In the genomic region with DNA sequence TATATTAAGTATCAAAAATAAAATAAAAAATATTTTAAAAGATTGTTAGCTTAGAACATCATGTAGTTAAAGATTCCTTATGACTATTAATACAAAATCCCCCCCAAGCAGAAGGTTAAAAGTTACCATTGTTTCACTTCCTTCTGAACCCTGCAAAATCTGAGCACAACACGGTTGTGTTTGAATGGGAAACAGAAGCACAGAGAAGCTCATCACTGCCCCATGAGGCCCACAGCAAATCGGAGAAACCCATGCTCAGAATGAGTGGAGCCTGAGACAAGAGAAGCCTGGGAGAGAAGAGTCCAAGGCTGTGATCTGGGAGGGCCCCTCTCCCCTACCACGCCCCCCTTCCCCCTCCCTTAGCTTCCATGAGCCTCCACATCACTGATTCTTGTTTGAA, we compare ENCODE assay signal across 21 mouse cellular contexts. TPM values are rescaled to one million over a fixed set of nuclear protein-coding genes. Genes with fewer than 3 reads are reported as not detected.
DNase-seq lines count a peak whose midpoint lies in the region; ATAC-seq and TF ChIP-seq lines count a peak whose summit lies in the region.
"Had no signal": no experiment of that assay in that cellular context is flagged by ENCODE, and none has a peak within 500 bp of the region (broad histone marks: within the 10 kb centered on the region; RNA-seq: fewer than 3 reads in every experiment).

No protein-coding gene starts in this region.

- no peak overlapping the region for H3K9ac ChIP-seq in CH12.LX (ENCODE audit: insufficient read depth, low read depth)
- H3K9ac ChIP-seq in liver, embryonic 12.5 days, result no peak overlapping the region
- H3K9ac ChIP-seq: forebrain, postnatal 0 days; hindbrain, embryonic 13.5 days; intestine, embryonic 15.5 days had no signal

- H3K4me1 ChIP-seq in CH12.LX (ENCODE audit: control insufficient read depth in 1 of 2, insufficient read depth in 2 of 2), result peaks cover 17 to 40% of the 10 kb centered on the region in 2 experiments
- peaks cover 4% of the 10 kb centered on the region; the same call in 1 of the 2 replicates for H3K4me1 ChIP-seq in liver, embryonic 12.5 days
- H3K4me1 ChIP-seq: hindbrain, embryonic 13.5 days; intestine, embryonic 15.5 days had no signal

- dilution Hi-C loops in CH12.LX (cut with MboI; ENCODE audit: extremely low pct_ligation_motif_present, extremely low pct_unique_long_range_greater_than_20kb, low sequenced_read_pairs), result no loop called here

- peak; percentile 40; the same call in 1 of the 2 replicates for ATAC-seq in neutrophil, adult 5-6 weeks (ENCODE audit: extremely low read depth, insufficient number of reproducible peaks, low FRiP score, poor library complexity, severe bottlenecking)
- ATAC-seq in liver, embryonic 12.5 days, result no peak
- ATAC-seq: activated CD4-positive, CD25-positive, alpha-beta regulatory T cell, adult 4 months; forebrain, embryonic 14.5 days; forebrain, postnatal 0 days; hindbrain, embryonic 16.5 days; intestine, embryonic 15.5 days had no signal

- no peak overlapping the region for H3K4me3 ChIP-seq in CH12.LX (replicated peaks in 1 of 3; ENCODE audit: low read depth in 2 of 3, low read length in 2 of 3, poor library complexity in 1 of 3)
- H3K4me3 ChIP-seq in liver, embryonic 12.5 days, result no peak overlapping the region
- H3K4me3 ChIP-seq: hindbrain, embryonic 10.5 days; hindbrain, embryonic 13.5 days; intestine, embryonic 15.5 days had no signal

- DNase-seq in spleen, postnatal 36 days (ENCODE audit: low spot score in 2 of 2), result peak; percentile 33 to 46
- no peak for DNase-seq in spleen, adult 18-20 months
- peak; percentile 82 for DNase-seq in CH12.LX (ENCODE audit: extremely low read depth)
- no peak for DNase-seq in frontal cortex, postnatal 14 days (ENCODE audit: low spot score in 2 of 2)
- DNase-seq: adrenal gland, adult 8-10 months; adrenal gland, postnatal 25 days; cerebellum, adult 11-12 months; cerebellum, adult 8-10 months; cerebellum, postnatal 14 days; forebrain, postnatal 0 days; gastrocnemius, postnatal 25 days; heart, postnatal 36 days had no signal

- peaks cover 6 to 14% of the 10 kb centered on the region in 2 experiments for H3K36me3 ChIP-seq in CH12.LX (replicated peaks in 1 of 2; ENCODE audit: control insufficient read depth in 1 of 2, insufficient read depth in 1 of 2, low read length in 1 of 2)
- peaks cover 4% of the 10 kb centered on the region; the same call in 1 of the 2 replicates for H3K36me3 ChIP-seq in liver, embryonic 12.5 days
- H3K36me3 ChIP-seq: intestine, embryonic 15.5 days had no signal

- in situ Hi-C loops in CH12.LX (cut with MboI; ENCODE audit: low pct_ligation_motif_present, low pct_unique_long_range_greater_than_20kb, low sequenced_read_pairs), result no loop called here

- TF ChIP-seq POLR2A in CH12.LX (IDR thresholded peaks at IDR 0.05; ENCODE audit: low read depth, low read length), result no peak

- no peak overlapping the region for H3K27ac ChIP-seq in CH12.LX (ENCODE audit: insufficient read depth, low read depth)
- H3K27ac ChIP-seq in liver, embryonic 12.5 days, result no peak overlapping the region
- H3K27ac ChIP-seq: hindbrain, embryonic 10.5 days; hindbrain, embryonic 13.5 days; intestine, embryonic 15.5 days had no signal

- TF ChIP-seq RAD21 in CH12.LX (IDR thresholded peaks at IDR 0.05; ENCODE audit: low read depth, low read length), result peak; percentile 19

- H3K4me2 ChIP-seq in CH12.LX (ENCODE audit: insufficient read depth, low read depth, poor library complexity, severe bottlenecking), result no peak overlapping the region
- H3K4me2 ChIP-seq in liver, embryonic 12.5 days, result no peak overlapping the region
- H3K4me2 ChIP-seq: heart, embryonic 11.5 days; hindbrain, embryonic 13.5 days; intestine, embryonic 15.5 days had no signal

- no peaks in the 10 kb centered on the region for H3K79me2 ChIP-seq in CH12.LX (replicated peaks; ENCODE audit: control insufficient read depth, extremely low read depth, insufficient read depth, poor library complexity, severe bottlenecking)

- 59% methylated on average over 3 of the region's 3 CpGs for WGBS in liver, embryonic 12.5 days (ENCODE audit: insufficient replicate concordance)

- peak in 1 of 2 experiments; percentile 34; a peak in 2 of 4 replicates for TF ChIP-seq CTCF in CH12.LX (conservative IDR thresholded peaks at IDR 0.05 in 1 of 2, IDR thresholded peaks at IDR 0.05 in 1 of 2; ENCODE audit: low read depth in 2 of 2, low read length in 2 of 2)

- TF ChIP-seq EP300 in CH12.LX (IDR thresholded peaks at IDR 0.05; ENCODE audit: low read length), result no peak

- H3K9me3 ChIP-seq in CH12.LX (replicated peaks; ENCODE audit: low read length), result no peaks in the 10 kb centered on the region
- H3K9me3 ChIP-seq in liver, embryonic 12.5 days (replicated peaks), result no peaks in the 10 kb centered on the region
- H3K9me3 ChIP-seq: hindbrain, embryonic 10.5 days; hindbrain, embryonic 13.5 days; intestine, embryonic 15.5 days had no signal

- no peaks in the 10 kb centered on the region for H3K27me3 ChIP-seq in CH12.LX (replicated peaks)
- H3K27me3 ChIP-seq in liver, embryonic 12.5 days (replicated peaks), result no peaks in the 10 kb centered on the region
- H3K27me3 ChIP-seq: hindbrain, embryonic 13.5 days; intestine, embryonic 15.5 days had no signal

TF ChIP-seq in CH12.LX, 34 proteins besides CTCF, POLR2A, EP300 and RAD21:
- 0 out of 2 replicates have a peak, but pooled peaks have one; percentile 53 for TF ChIP-seq TBP (conservative IDR thresholded peaks at IDR 0.05; ENCODE audit: low read depth, low read length)
- no peak for TF ChIP-seq SMC3 (IDR thresholded peaks at IDR 0.05; ENCODE audit: low read depth, low read length)
TF ChIP-seq in CH12.LX: peak in this region for 1.

RNA-seq across cellular contexts. Expression of a gene that starts 13.0 kb away (rescaled TPM):
- not detected in 2 replicates for total RNA-seq in CH12.LX (2012; rRNA removed)
- not detected in 2 replicates for total RNA-seq in CH12.LX (2014; rRNA removed)
- not detected in 2 replicates for polyA plus RNA-seq in CH12.LX (2012; ENCODE audit: insufficient read length, low read depth)
- total RNA-seq in neutrophil, adult 5-6 weeks (2017), result 0.12 and 0.25 TPM in 2 replicates
- polyA plus RNA-seq in liver, embryonic 12.5 days (2016; fragmentation: Nextera tagmentation; extraction: Ambion mirVana), result 0.97 and 1.1 TPM in 2 replicates

RNA-seq across cellular contexts. Expression of a gene that starts 49.3 kb away (rescaled TPM):
- total RNA-seq in CH12.LX (2012; rRNA removed), result 8.8 and 9.2 TPM in 2 replicates
- total RNA-seq in CH12.LX (2014; rRNA removed), result 7.8 and 10.4 TPM in 2 replicates
- polyA plus RNA-seq in CH12.LX (2012; ENCODE audit: insufficient read length, low read depth), result 6.9 and 7.5 TPM in 2 replicates
- 10.5 and 12.3 TPM in 2 replicates for total RNA-seq in neutrophil, adult 5-6 weeks (2017)
- 13.4 and 13.6 TPM in 2 replicates for polyA plus RNA-seq in liver, embryonic 12.5 days (2016; fragmentation: Nextera tagmentation; extraction: Ambion mirVana)

RNA-seq across cellular contexts. Expression of a gene that starts 49.6 kb away (rescaled TPM):
- total RNA-seq in CH12.LX (2012; rRNA removed) (13.6 and 15.6 TPM in 2 replicates), CH12.LX (2014; rRNA removed) (28.1 and 29.3 TPM in 2 replicates)
- polyA plus RNA-seq in CH12.LX (2012; ENCODE audit: insufficient read length, low read depth), result 20.9 and 22.7 TPM in 2 replicates
- 13.4 and 22.5 TPM in 2 replicates for total RNA-seq in neutrophil, adult 5-6 weeks (2017)
- polyA plus RNA-seq in liver, embryonic 12.5 days (2016; fragmentation: Nextera tagmentation; extraction: Ambion mirVana), result 21.4 and 23.1 TPM in 2 replicates

Comparison
In these comparisons a context has a peak if more than half of its experiments do, and no peak if none do; other contexts are left out.
1. DNase-seq: peak in spleen, postnatal 36 days (2 of 2) and CH12.LX (single experiment); none in spleen, adult 18-20 months (0 of 2) and frontal cortex, postnatal 14 days (0 of 2).